Mouse (Mus musculus) macrophage (primary cell): ENCODE measurements around the gene Kcnj12. TPM values are rescaled to one million over a fixed set of nuclear protein-coding genes. Genes with fewer than 3 reads are reported as not detected.

Experiments used
- H3K27ac ChIP-seq: fragments of 350-480 bp; formaldehyde crosslinking; 2 replicates; pipeline ENCODE4 v1.9.0; 2021
- H3K36me3 ChIP-seq: fragments of 350-480 bp; formaldehyde crosslinking; 2 replicates; pipeline ENCODE4 v1.9.0; 2021; ENCODE audit errors: inconsistent target
- H3K4me3 ChIP-seq: fragments of 350-480 bp; formaldehyde crosslinking; 2 replicates; pipeline ENCODE4 v1.9.0; 2021; ENCODE audit errors: inconsistent target
- H3K79me2 ChIP-seq: fragments of 350-480 bp; formaldehyde crosslinking; 2 replicates; pipeline ENCODE4 v1.9.0; 2021; ENCODE audit errors: inconsistent target
- WGBS: methylation state at CpG from one replicate; pipeline ENCODE4 v1.1.7; 2026; ENCODE audit warnings: inconsistent platforms; ENCODE audit not compliant: missing documents; 5-methylcytosine and 5-hydroxymethylcytosine counted together
- polyA plus RNA-seq: library from polyadenylated mRNA; stranded (reverse); fragments of 250-400 nt; gene quantifications from 3 replicates; pipeline ENCODE4 v1.2.4, GENCODE M21; 2018; ENCODE audit warnings: inconsistent platforms

Gene Kcnj12
- polyA plus RNA-seq, 1 experiment from 2014 or later = not detected

- Histone ChIP-seq H3K27ac (no peak overlapping the region), H3K4me3 (no peak overlapping the region), H3K36me3 (no peaks in the 10 kb centered on the region), H3K79me2 (no peaks in the 10 kb centered on the region)
- WGBS = 82% methylated on average over 9 of the region's 13 CpGs
Measured at GRCm38 (mm10) chr11:61102397-61103339, 80.3 kb downstream of the Kcnj12 start.

- Histone ChIP-seq H3K4me3 (no peak overlapping the region), H3K79me2 (no peaks in the 10 kb centered on the region), H3K36me3 (no peaks in the 10 kb centered on the region), H3K27ac (no peak overlapping the region)
- WGBS = 22% methylated on average over 20 of the region's 20 CpGs
Measured at GRCm38 (mm10) chr11:61104241-61104901, 82.0 kb downstream of the Kcnj12 start.

GRCm38 (mm10) chr11:61108911-61109361, 86.6 kb downstream of the Kcnj12 start:
- no peak overlapping the region for H3K4me3 ChIP-seq
- H3K27ac ChIP-seq = peak overlapping the region; percentile 17; the same call in 1 of the 2 replicates
- H3K79me2 ChIP-seq = no peaks in the 10 kb centered on the region
- 40% methylated on average over 12 of the region's 12 CpGs for WGBS
- H3K36me3 ChIP-seq = no peaks in the 10 kb centered on the region

GRCm38 (mm10) chr11:61109707-61110106, 87.3 kb downstream of the Kcnj12 start:
- 82% methylated on average over 5 of the region's 6 CpGs for WGBS
- H3K27ac ChIP-seq = no peak overlapping the region
- no peak overlapping the region for H3K4me3 ChIP-seq
- no peaks in the 10 kb centered on the region for H3K79me2 ChIP-seq
- no peaks in the 10 kb centered on the region for H3K36me3 ChIP-seq

GRCm38 (mm10) chr11:61110113-61110512, 87.7 kb downstream of the Kcnj12 start:
- H3K36me3 ChIP-seq = no peaks in the 10 kb centered on the region
- H3K79me2 ChIP-seq = no peaks in the 10 kb centered on the region
- no peak overlapping the region for H3K27ac ChIP-seq
- H3K4me3 ChIP-seq = no peak overlapping the region
- WGBS = 95% methylated on average over 10 of the region's 10 CpGs

- H3K27ac ChIP-seq = no peak overlapping the region
- H3K79me2 ChIP-seq = no peaks in the 10 kb centered on the region
- no peak overlapping the region for H3K4me3 ChIP-seq
- H3K36me3 ChIP-seq = no peaks in the 10 kb centered on the region
- WGBS = 100% methylated on average over 1 of the region's 1 CpGs
Measured at GRCm38 (mm10) chr11:61110928-61111327, 88.6 kb downstream of the Kcnj12 start.

- WGBS = 97% methylated on average over 4 of the region's 4 CpGs
- no peak overlapping the region for H3K27ac ChIP-seq
- H3K4me3 ChIP-seq = no peak overlapping the region
- H3K36me3 ChIP-seq = no peaks in the 10 kb centered on the region
- H3K79me2 ChIP-seq = no peaks in the 10 kb centered on the region
Measured at GRCm38 (mm10) chr11:61111472-61111871, 89.1 kb downstream of the Kcnj12 start.

GRCm38 (mm10) chr11:61112323-61112995, 90.1 kb downstream of the Kcnj12 start:
- no peaks in the 10 kb centered on the region for H3K36me3 ChIP-seq
- no peaks in the 10 kb centered on the region for H3K79me2 ChIP-seq
- 57% methylated on average over 8 of the region's 8 CpGs for WGBS
- no peak overlapping the region for H3K27ac ChIP-seq
- H3K4me3 ChIP-seq = no peak overlapping the region

- Histone ChIP-seq H3K4me3 (no peak overlapping the region), H3K27ac (0 out of 2 replicates have a peak overlapping the region, but pooled peaks have one; percentile 4), H3K36me3 (no peaks in the 10 kb centered on the region), H3K79me2 (no peaks in the 10 kb centered on the region)
- WGBS = 5% methylated on average over 8 of the region's 8 CpGs
Measured at GRCm38 (mm10) chr11:61116226-61116625, 93.9 kb downstream of the Kcnj12 start.

GRCm38 (mm10) chr11:61119996-61120583, 97.7 kb downstream of the Kcnj12 start:
- Histone ChIP-seq H3K27ac (no peak overlapping the region), H3K36me3 (no peaks in the 10 kb centered on the region), H3K79me2 (no peaks in the 10 kb centered on the region), H3K4me3 (no peak overlapping the region)
- WGBS = 93% methylated on average over 3 of the region's 3 CpGs

Other genes with a start within 250 kb of the Kcnj12 start
- 8.7 to 12.0 TPM (median 11.4 TPM) in 3 replicates for gene Top3a, start 245.2 kb upstream of the Kcnj12 start, polyA plus RNA-seq
- gene Smcr8, start 245.0 kb upstream of the Kcnj12 start, polyA plus RNA-seq = 33.1 to 38.1 TPM (median 34.4 TPM) in 3 replicates
- 1.6 to 3.9 TPM (median 2.6 TPM) in 3 replicates for gene Shmt1, start 210.8 kb upstream of the Kcnj12 start, polyA plus RNA-seq
- 13.5 to 24.5 TPM (median 13.5 TPM) in 3 replicates for gene Dhrs7b, start 191.9 kb upstream of the Kcnj12 start, polyA plus RNA-seq
- 18.3 to 26.9 TPM (median 20.6 TPM) in 3 replicates for gene Tmem11, start 143.3 kb upstream of the Kcnj12 start, polyA plus RNA-seq
- gene Natd1, start 107.8 kb upstream of the Kcnj12 start, polyA plus RNA-seq = 10.5 to 34.7 TPM (median 31.3 TPM) in 3 replicates
- 27.6 to 67.9 TPM (median 38.6 TPM) in 3 replicates for gene Map2k3, start 90.5 kb upstream of the Kcnj12 start, polyA plus RNA-seq
- gene Tnfrsf13b, start 104.2 kb downstream of the Kcnj12 start, polyA plus RNA-seq = 35.3 to 55.0 TPM (median 51.2 TPM) in 3 replicates
- 20.1 to 31.2 TPM (median 25.8 TPM) in 3 replicates for gene Usp22, start 152.5 kb downstream of the Kcnj12 start, polyA plus RNA-seq
- gene Aldh3a1, start 185.0 kb downstream of the Kcnj12 start, polyA plus RNA-seq = not detected in 3 replicates
- gene Aldh3a2, start 244.9 kb downstream of the Kcnj12 start, polyA plus RNA-seq = 41.1 to 44.6 TPM (median 44.0 TPM) in 3 replicates